Mouse (Mus musculus) limb, embryonic 14.5 days (tissue): ENCODE results near the gene Radil. TPM values are rescaled to one million over a fixed set of nuclear protein-coding genes. Genes with fewer than 3 reads are reported as not detected.
A peak's percentile ranks its signal among the peaks of the same experiment; 100 is the strongest.

Experiments
- ATAC-seq: fragments of 200-750 bp; cut with Nextera tagmentation; 2 replicates; pipeline ENCODE4 v1.8.0; 2017; ENCODE audit warnings: low read depth, moderate number of reproducible peaks, moderate TSS enrichment; ENCODE audit not compliant: low FRiP score
- DNase-seq: peaks from one replicate; pipeline ENCODE4 v3.0.0-alpha.2; 2015; ENCODE audit warnings: low spot score
- H3K27ac ChIP-seq: fragments of 300-500 bp; sonication (generic); replicated peaks from 2 replicates; pipeline ENCODE4 v1.5.1; 2014; ENCODE audit warnings: low read depth, mild to moderate bottlenecking, low read length, moderate library complexity, mixed read lengths
- H3K27me3 ChIP-seq: fragments of 300-500 bp; sonication (generic); 2 replicates; pipeline ENCODE4 v1.6.1; 2014; ENCODE audit warnings: low read length, mixed read lengths; ENCODE audit not compliant: control insufficient read depth, insufficient read depth
- H3K36me3 ChIP-seq: fragments of 300-500 bp; sonication (generic); 2 replicates; pipeline ENCODE4 v1.6.1; 2014; ENCODE audit warnings: mild to moderate bottlenecking, low read length, moderate library complexity, mixed read lengths; ENCODE audit not compliant: control insufficient read depth, insufficient read depth
- H3K4me1 ChIP-seq: fragments of 300-500 bp; sonication (generic); 2 replicates; pipeline ENCODE4 v1.6.1; 2014; ENCODE audit warnings: antibody characterized with exemption, low read length, mixed read lengths; ENCODE audit not compliant: control insufficient read depth, insufficient read depth
- H3K4me2 ChIP-seq: fragments of 300-500 bp; sonication (generic); replicated peaks from 2 replicates; pipeline ENCODE4 v1.6.1; 2014; ENCODE audit warnings: low read depth, mild to moderate bottlenecking, low read length, moderate library complexity; ENCODE audit not compliant: severe bottlenecking
- H3K4me3 ChIP-seq: fragments of 300-500 bp; sonication (generic); replicated peaks from 2 replicates; pipeline ENCODE4 v1.5.1; 2014; ENCODE audit warnings: low read length
- H3K9ac ChIP-seq: fragments of 300-500 bp; sonication (generic); 2 replicates; pipeline ENCODE4 v1.6.1; 2014; ENCODE audit warnings: mild to moderate bottlenecking, low read depth, low read length, moderate library complexity; ENCODE audit not compliant: severe bottlenecking
- H3K9me3 ChIP-seq: fragments of 300-500 bp; sonication (generic); 2 replicates; pipeline ENCODE4 v1.6.1; 2016; ENCODE audit warnings: low read length; ENCODE audit not compliant: control insufficient read depth
- POLR2A ChIP-seq: fragments of 200-500 bp; IDR thresholded peaks from 2 replicates; pipeline ENCODE4 v1.8.0; 2012; ENCODE audit warnings: inconsistent platforms, mild to moderate bottlenecking, moderate library complexity, borderline replicate concordance; ENCODE audit not compliant: insufficient read depth, insufficient read length; ENCODE audit errors: extremely low read depth
- WGBS: fragments of 180-500 bp; shearing (Covaris S2); extraction: QIAGEN DNeasy Blood & Tissue Kit; methylation state at CpG from one replicate; pipeline ENCODE4 v1.1.7; 2014; 5-methylcytosine and 5-hydroxymethylcytosine counted together
- polyA plus RNA-seq, 2 experiments: library from polyadenylated mRNA; depleted of rRNA in 1 of 2; stranded (reverse) in 1 of 2; unstranded in 1 of 2; fragments of >200 nt; fragmentation: Nextera tagmentation in 1 of 2; extraction: Ambion mirVana in 1 of 2; gene quantifications; 2 replicates each; pipeline versions ENCODE4 v1.2.1 to v1.2.3; 2012 to 2014

Radil gene
- polyA plus RNA-seq, 2 experiments: 5.7 to 7.4 TPM

- Histone ChIP-seq H3K9ac (no peak overlapping the region), H3K36me3 (no peaks in the 10 kb centered on the region), H3K4me3 (no peak overlapping the region), H3K27ac (no peak overlapping the region), H3K27me3 (no peaks in the 10 kb centered on the region), H3K9me3 (no peaks in the 10 kb centered on the region), H3K4me2 (no peak overlapping the region), H3K4me1 (peaks cover 8% of the 10 kb centered on the region)
- no peak for DNase-seq
- ATAC-seq: no peak
- WGBS: 81% methylated on average over 3 of the region's 3 CpGs
- TF ChIP-seq POLR2A: no peak
Measured at GRCm38 (mm10) chr5:142505695-142506423, 45.0 kb downstream of the Radil start.

- H3K36me3 ChIP-seq: no peaks in the 10 kb centered on the region
- DNase-seq: no peak
- no peak overlapping the region for H3K27ac ChIP-seq
- no peak for ATAC-seq
- H3K9ac ChIP-seq: no peak overlapping the region
- H3K4me2 ChIP-seq: no peak overlapping the region
- H3K4me1 ChIP-seq: peaks cover 4% of the 10 kb centered on the region
- H3K9me3 ChIP-seq: no peaks in the 10 kb centered on the region
- H3K27me3 ChIP-seq: no peaks in the 10 kb centered on the region
- no peak for TF ChIP-seq POLR2A
- no peak overlapping the region for H3K4me3 ChIP-seq
- 92% methylated on average over 3 of the region's 3 CpGs for WGBS
Measured at GRCm38 (mm10) chr5:142504175-142504574, 46.7 kb downstream of the Radil start.

- ATAC-seq (peak; percentile 88), DNase-seq (peak; percentile 89)
- Histone ChIP-seq H3K27me3 (no peaks in the 10 kb centered on the region), H3K4me3 (no peak overlapping the region), H3K9me3 (no peaks in the 10 kb centered on the region), H3K36me3 (no peaks in the 10 kb centered on the region), H3K27ac (no peak overlapping the region), H3K4me2 (no peak overlapping the region), H3K4me1 (0 out of 2 replicates have a peak, but pooled peaks cover 2% of the 10 kb centered on the region), H3K9ac (no peak overlapping the region)
- no peak for TF ChIP-seq POLR2A
- WGBS: 11% methylated on average over 3 of the region's 3 CpGs
Measured at GRCm38 (mm10) chr5:142502414-142502813, 48.5 kb downstream of the Radil start.

- no peak overlapping the region for H3K4me3 ChIP-seq
- DNase-seq (no peak), ATAC-seq (no peak)
- H3K9me3 ChIP-seq: no peaks in the 10 kb centered on the region
- WGBS: 68% methylated on average over 10 of the region's 10 CpGs
- no peak overlapping the region for H3K9ac ChIP-seq
- H3K27me3 ChIP-seq: no peaks in the 10 kb centered on the region
- no peak overlapping the region for H3K27ac ChIP-seq
- no peak for TF ChIP-seq POLR2A
- H3K36me3 ChIP-seq: no peaks in the 10 kb centered on the region
- H3K4me1 ChIP-seq: 0 out of 2 replicates have a peak, but pooled peaks cover 2% of the 10 kb centered on the region
- H3K4me2 ChIP-seq: no peak overlapping the region
Measured at GRCm38 (mm10) chr5:142500918-142501317, 50.0 kb downstream of the Radil start.

- Histone ChIP-seq H3K4me3 (no peak overlapping the region), H3K9ac (peak overlapping the region; percentile 25; the same call in 1 of the 2 replicates), H3K27me3 (no peaks in the 10 kb centered on the region), H3K9me3 (no peaks in the 10 kb centered on the region), H3K4me1 (0 out of 2 replicates have a peak, but pooled peaks cover 2% of the 10 kb centered on the region), H3K4me2 (no peak overlapping the region), H3K27ac (no peak overlapping the region), H3K36me3 (no peaks in the 10 kb centered on the region)
- no peak for DNase-seq
- no peak for ATAC-seq
- TF ChIP-seq POLR2A: no peak
- WGBS: 50% methylated on average over 3 of the region's 3 CpGs
Measured at GRCm38 (mm10) chr5:142498964-142499363, 51.9 kb downstream of the Radil start.
